Mouse (Mus musculus) inflammation-experienced regulatory T-cells, adult 6 months (primary cell): ENCODE results near the gene Amn1. TPM values are rescaled to one million over a fixed set of nuclear protein-coding genes. Genes with fewer than 3 reads are reported as not detected.
"Not testable (repeated sequence)": the region's sequence is repeated elsewhere in the genome, so short reads cannot be mapped to it uniquely, and the experiment has no call there.

Source experiments
- ATAC-seq: one replicate; pipeline ENCODE4 v1.8.0; 2017
- polyA plus RNA-seq, 3 experiments: library from polyadenylated mRNA; unstranded; fragments of 100-300 nt; shearing (Covaris generic); gene quantifications; one replicate each; pipeline ENCODE4 v1.2.1; 2017

Gene Amn1
- 10 to 100 TPM; 24.8 to 29.4 (median 25.4) TPM for polyA plus RNA-seq

DNA sequence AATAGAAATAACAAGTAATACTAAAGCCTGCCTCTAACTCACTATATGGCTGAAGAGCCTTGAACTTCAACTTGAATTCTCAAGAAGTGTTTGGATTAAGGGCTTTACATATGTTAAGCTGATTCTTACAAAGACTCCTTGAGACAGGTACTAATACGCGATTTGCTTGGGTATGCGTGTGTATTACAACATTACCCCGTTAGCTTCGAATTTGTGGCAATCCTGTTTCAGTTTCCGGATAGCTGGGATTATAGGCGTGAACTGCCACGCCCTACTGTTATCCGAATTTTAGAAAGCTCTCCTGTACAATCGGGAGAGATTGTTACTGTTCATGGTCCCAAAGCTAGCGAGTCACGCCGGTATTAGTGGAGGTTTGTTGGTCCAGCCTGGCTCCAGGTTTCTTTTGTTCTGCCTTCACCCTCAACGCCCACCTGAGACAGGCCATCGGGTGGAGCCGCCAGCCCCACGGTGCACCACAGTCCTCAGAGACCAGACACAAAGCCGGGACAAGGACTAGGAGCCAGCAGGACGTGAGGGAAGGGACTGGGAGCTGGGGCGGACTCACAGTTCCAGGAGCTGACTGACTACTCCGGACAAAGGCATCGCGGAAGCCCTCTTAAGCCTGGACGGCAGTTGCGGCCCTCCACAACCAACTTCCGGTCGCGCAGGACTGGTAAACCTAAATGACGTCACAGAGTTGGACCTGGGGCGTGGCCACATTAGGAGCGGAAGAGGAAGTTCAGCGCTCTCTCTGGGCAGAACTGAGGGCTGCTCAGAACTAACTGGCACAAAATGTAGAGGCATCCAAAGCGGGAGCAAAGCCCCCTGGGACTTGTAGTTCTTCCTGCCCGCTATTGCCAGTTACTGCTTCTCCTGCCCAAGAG, at the start of gene Amn1:
Gene Amn1 (minus strand): TSS at position 672 of the 884 bp plus-strand sequence.
- ATAC-seq = peak; percentile 95

DNA sequence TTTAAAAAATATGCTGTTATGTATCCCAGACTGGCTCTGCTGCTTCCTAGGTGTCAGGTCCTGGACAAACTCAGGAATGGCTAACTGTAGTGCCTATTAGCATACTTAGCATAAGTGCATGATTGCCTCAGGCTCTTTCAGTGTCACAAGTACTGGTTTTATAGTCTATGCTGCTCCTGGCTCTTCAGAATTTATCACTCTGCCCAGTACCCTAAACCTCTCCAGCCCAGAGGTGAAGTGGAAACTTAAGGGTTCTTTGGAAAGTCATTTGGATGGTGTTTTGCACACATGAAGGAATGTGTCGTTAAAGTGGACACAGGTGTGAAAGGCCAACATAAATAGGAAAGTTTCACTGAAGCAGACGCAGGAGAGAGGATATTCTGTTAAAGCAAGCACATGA, 48.3 kb upstream of the Amn1 start:
- no peak for ATAC-seq

DNA sequence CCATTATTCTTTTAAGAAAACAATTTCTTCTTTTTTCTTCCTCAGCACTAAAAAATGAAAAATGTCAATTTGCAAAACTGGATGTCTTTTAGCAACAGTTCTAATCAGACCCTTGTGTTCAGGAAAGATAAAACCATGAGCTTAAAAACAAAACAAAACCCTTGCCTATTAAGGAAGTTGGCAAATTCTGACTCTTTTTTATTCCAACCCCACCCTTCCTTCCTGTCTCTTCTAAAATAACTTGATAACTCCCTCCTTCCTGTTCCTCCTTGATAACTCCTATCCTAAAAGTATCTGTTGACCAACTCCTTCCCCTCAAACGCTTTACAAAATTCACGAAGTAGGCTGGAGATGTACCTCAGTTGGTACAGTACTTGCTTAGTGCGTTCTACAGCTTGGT, 45.4 kb upstream of the Amn1 start:
- ATAC-seq = no peak

DNA sequence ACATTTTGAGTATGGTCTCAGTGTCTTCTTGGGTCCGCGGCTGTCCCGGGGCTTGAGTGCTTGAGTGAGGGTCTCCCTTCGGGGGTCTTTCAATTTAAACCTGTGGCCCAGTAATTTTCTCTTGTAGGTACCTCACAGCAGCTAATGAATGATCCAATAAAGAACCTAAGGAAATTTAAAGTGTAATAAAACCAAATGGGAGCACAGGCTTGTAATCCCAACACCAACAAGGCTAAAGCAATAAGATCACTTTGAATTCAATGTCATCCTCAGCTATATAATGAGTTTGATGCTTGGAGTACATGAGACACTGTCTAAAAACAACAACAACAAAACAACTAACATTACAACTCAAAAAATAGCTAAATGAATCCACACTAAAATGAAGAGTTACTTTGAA, 36.2 kb upstream of the Amn1 start:
- no peak for ATAC-seq

DNA sequence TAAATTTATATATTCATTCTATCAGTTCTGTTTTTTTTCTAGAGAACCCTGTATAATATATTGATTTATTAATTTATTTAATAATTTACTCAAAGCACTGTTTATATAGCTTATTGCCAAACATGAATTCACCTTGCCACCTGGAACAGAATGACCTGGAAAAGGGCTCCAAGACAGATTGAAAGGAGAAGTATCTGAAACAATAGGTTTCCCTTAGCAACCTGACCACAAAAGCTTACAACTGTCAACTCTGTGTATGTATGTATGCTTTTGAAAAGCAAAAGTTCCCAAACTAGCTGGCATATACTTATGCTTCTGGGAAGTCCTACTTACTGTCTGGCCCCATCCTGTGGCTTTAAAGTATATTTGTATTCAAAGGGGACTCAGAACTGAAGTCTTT, 32.8 kb upstream of the Amn1 start:
- no peak for ATAC-seq

DNA sequence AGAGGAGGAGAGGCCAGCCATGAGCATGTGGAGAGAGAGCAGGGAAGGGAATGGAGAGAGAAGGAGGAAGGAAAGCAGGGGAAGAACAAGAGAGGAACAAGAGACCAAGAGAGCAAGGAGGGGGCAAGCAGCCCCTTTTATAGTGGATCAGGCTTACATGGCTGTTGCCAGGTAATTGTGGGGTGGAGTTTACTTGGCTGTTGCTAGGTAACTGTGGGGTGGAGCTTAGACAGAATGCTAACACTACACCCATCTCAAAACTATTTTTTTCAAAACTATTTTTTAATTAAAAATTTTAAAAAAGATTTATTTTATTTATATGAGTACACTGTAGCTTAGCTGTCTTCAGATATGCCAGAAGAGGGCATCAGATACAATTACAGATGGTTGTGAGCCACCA, 10.1 kb upstream of the Amn1 start:
- no peak for ATAC-seq

DNA sequence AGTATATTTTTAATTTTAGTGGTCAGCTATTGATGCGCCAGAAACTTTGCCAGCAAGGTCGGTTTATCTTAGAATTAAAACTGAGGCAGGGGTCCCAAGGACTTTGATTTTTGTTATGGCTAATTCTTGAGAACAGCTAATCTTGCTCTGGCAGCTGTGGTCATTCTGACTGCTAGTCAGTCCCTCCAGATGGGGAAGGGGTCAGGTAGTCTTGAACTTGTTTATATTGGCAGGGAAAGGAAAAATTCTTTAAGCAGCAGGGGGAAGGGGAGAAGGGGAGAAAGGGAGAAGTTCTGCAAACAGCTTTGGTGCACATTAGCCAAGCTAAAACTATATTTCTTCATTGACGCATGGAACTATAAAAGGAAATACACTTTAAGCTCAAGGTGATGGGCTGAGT, 8.6 kb upstream of the Amn1 start:
- ATAC-seq = no peak

DNA sequence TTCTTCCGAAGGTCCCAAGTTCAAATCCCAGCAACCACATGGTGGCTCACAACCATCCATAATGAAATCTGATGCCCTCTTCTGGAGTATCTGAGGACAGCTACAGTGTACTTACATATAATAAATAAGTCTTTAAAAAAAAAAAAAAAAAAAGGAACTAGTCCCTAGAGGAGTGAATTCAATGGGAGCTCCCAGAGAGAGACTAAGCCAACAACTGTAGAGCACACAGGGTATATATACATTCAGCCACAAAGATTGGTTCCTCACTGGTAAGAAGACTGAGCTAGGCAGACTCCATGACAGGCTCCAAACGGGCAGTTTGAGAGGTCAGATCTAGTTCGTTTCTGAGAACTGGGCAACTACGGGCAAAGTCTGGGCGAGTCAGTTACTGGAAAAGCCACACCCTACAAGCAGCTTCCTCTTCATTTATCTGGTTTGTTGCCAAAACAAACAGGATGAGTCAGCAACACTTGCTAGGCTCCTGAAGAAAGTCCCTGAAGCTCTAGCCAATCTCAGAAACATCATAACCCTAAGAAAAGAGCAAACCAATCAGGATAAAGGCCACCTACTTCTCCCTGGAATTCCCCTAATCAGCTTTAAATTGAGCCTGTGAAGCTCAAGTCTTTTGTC, 4.9 kb upstream of the Amn1 start:
- peak; percentile 72 for ATAC-seq

DNA sequence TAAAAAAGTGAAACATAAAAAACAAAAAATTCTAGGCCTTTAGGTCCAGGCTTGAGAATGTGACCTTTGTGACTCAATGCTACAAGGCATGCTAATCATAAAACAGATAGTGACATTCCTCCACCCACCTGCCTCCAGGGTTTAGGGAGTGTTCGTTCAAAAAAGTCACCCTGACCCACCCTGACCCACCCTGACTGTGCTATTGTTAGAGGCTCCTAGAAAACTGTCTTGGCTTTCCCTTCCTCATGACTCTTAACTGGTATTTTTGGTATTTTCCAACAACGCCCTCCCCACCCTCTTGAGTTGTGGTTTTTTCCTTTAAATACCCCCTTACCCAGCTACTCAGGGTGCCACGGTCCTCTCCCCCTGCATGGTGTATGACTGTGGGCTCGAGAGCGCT, 3.4 kb upstream of the Amn1 start:
- ATAC-seq = not testable (repeated sequence)

DNA sequence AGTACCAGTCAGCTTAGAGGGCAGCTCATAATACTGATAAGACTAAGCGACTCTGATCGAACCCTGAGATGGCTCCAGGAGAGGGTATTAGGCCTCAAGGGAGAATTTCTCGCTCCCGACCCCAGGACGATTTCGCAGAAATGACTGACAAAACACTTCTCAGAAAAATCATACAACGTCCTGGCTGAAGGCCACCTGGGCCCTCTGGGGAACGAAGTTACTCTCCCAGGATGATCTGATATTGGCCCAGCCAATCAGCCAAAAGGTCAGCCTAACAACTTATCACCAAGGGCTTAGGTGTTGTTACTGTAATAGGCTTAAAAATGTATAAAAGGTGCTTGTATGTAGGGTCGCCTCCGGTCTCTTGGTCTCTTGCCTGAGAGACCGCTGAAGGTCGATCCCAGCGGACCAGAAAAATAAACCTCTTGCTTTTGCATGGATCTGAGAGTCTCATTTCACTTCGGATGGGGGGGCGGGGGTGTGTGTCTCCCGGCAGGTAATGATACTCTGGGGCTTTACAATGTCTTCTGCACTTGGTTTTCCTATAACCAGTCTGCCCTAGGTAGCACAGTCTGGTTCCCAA, 919 bp upstream of the Amn1 start:
- ATAC-seq = no peak

DNA sequence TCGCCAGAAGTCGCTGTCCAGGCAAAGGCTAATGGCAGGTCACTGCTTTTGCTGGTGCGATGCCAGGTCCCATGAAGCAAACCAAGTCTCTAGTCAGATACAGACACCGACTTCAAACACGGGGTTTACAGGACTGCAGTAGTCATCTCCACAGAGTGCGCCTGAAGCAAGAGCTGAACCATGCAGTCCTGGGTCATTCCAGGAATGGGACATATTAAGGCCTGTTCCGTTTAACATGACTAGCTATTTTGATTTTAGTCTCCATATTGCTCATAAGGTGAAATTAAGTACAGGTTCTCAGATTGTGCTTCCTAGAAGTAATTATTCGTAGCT, 379 bp upstream of the Amn1 start:
- ATAC-seq = peak; percentile 22

DNA sequence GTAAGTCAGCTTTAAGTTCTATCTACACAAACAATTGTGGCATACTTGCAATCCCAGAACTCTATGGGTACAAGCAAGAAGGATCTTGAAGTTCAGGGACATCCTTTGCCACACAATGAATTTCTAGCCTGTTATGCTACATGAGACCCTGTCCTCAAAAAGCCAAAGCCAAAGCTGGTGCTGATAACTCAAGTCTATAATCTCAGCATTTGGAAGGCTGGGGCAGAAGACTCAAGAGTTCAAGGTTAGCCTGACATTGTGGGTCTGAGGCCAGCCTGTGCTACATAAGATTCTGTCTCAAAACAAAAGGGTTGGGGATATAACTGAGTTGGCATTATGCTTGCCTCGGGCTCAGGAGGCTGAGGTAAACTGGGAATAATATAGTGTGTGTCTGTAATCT, 1.1 kb downstream of the Amn1 start:
- no peak for ATAC-seq

DNA sequence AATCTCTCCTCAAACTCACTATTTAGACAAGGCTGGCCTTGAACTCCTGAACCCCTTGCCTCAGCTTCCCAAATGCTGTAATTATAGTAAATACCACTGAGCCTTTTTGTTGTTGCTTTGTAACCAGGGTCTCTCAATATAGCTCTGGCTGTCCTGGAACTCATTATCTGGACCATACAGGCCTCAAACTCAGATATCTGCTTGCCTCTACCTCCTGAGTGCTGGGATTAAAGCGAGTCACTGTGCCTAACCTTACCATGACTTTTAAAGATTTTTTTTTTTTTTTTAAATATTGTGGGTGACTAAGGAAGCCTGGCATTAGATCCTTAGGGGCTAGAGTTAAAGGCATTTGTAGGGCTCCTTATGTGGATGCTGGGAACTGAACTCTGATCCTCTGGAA, 4.5 kb downstream of the Amn1 start:
- ATAC-seq = no peak

DNA sequence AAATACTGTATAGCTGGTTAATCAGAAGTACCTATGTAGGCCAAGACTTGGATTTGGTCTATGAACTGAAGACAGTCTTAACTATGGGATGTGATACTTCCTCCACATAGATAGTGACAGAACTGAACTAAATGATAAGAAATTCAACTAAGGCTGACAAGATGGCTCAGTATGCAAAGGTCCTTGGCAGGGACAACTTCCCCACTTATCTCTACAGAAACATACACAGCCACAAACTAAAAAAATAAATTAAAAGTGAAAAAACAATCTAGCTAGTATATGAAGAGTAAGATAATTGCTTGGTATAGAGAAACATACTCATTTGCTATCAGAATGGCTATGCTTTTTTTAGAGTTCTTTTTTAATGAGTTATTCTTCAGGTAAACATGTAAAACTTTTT, 9.4 kb downstream of the Amn1 start:
- no peak for ATAC-seq

DNA sequence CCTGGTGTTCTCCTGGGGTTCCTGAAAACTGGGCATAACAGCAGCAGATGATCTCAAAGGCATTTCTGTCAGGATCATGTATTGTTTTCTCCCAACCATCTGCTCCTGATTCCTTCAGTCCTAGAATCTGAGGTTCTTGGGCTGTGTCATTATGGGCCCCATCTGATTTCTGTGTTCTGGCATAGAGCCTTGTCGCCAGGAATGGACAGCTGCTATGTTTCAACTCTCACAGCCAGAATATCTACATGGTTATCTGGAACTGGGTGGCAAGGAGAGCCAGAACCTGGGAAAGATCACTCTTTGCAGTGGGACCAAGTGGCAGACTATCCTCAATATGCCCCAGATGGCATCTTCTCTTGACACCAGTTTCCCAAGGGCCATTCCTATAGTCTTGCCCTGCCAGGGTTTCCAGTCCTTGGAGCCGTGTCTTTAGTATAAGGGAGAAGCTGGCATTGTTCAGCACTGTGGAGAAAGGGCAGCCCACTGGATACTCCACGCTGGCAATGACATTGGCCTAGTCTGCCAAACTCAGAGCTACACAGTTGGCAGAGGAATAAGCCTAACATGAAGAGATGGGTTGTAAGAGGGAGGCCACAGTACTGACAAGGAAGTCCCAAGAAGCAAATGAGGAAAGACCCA, 13.5 kb downstream of the Amn1 start:
- ATAC-seq = no peak

DNA sequence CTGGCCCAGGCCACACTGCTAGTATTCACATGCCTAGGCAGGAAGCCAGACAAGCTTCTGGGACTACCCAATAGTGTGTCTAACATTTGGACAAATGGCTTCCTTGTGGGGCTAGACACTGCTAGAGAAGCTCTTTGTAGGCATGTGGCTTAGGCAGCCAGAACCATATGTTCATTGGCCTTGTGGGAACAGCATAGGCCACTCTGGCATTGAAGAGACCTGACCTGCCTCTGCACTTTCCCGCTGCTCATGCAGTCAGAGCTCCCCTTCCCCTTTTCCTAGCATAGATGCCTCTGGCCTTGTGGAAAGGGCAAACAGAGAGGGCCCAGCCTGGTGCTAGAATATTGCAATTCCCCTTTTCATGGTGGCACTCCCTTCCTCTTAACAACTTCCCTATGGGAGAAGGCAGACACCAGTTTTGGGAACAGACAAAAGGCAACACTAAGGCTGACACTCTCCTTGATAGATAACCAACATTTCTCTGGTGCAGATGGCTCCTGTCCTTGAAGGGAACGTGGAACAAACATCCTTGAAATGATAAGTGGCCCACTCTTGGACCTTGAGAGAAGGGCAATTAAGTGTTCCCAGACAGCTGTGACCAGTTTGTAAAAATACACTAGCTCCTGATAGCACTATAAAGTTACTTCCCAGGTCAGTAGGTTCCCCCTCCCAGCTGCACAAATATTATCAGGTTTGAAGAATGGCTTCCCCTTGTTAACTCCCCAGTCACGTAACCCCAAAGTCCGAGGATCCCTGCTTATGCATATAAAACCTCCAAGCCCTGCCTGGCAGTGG, 14.5 kb downstream of the Amn1 start:
- ATAC-seq = no peak

DNA sequence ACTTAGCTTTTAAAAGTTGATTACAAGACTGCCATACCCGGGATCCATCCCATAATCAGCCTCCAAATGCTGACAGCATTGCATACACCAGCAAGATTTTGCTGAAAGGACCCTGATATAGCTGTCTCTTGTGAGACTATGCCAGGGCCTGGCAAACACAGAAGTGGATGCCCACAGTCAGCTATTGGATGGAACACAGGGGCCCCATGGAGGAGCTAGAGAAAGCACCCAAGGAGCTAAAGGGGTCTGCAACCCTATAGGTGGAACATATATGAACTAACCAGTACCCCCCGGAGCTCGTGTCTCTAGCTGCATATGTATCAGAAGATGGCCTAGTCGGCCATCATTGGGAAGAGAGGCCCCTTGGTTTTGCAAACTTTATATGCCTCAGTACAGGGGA, 18.5 kb downstream of the Amn1 start:
- ATAC-seq = not testable (repeated sequence)

DNA sequence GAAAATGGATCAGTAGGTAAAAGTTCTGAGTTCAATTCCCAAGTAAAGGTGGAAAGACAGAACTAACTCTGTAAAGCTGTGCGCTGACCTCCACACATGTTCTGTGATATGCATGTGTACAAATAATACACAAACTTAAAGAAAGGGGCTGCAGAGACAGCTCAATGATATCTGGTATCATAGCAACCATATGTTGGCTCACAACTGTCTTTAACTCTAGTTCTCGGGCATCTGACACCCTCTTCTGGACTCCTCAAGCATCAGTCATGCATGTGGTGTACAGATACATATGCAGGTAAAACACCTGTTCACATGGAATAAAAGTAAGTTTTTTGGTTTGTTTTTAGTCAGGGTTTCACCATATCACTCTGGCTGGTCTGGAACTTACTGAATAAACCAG, 20.1 kb downstream of the Amn1 start:
- no peak for ATAC-seq

DNA sequence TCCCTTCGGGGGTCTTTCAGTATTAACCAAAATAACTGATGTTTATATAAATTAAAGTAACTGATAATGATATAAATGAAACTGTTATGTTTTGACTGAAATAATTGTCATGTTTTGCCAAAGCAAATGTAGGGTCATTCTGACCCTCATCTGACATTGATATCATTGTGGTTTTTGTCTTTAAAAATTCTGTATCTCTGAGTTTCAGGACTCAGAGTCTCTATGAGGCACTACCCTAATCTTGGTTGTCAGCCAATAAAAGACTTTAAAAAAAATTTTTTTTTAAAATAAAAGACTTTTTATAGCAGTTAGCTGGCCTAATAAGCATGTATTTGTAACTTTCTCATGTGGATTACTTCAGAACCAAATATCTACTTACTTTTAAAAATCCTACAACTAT, 20.8 kb downstream of the Amn1 start:
- ATAC-seq = no peak

DNA sequence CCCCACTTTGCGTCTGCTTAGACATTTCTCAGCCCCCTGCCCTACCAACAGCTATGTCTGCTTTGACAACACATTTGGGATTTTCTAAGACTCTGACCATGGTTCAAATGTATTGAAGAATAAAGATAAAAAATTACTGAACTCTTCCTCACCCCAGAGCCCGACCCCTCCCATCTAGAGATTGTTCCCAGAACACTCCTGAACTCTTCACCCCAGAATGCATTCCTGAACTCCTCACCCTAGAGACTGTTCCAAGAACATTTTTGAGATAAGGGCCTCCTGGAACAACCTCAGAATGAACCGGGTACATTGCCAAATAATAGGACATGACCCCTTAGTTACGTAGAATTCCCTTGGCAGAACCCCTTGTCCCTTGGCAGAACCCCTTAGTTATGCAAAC, 21.5 kb downstream of the Amn1 start:
- not testable (repeated sequence) for ATAC-seq

DNA sequence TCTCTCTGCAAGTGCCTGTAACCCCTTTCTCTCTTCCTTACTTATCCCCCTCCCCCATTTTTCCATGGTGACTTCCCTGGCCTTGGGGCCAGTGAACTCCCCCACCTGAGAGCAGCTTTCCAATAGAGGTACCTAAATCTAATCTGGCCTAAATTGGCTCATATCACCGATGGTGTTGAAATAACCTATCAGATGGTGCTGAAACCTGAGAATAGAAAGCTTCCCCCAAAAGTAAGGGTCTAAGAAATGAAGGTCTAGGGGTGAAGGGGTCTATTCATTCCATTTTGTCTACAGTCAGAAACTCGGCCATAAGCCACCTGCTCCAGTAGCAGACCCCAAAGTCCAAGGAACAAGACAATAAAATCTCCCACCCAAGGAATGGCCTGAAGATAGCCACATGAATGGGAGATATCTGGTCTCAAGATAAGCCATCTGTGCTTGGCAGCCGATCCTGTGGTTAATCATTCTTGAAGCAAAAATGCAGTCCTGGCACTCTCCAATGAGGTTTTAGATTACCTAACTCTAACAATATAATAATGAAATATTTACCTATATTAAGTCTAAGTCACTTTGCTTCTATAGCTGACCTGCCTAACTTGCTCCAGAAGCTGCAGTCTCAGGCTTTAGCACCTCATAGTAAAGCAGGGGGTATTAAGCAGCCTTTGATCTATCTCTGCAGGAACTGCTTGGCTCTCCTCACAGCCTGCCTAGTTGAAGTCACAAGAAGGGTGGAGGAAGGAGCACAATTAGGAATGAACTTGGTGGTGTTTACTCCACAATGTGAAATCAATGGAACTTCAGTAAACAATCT, 33.3 kb downstream of the Amn1 start:
- no peak for ATAC-seq
